In the genomic region with DNA sequence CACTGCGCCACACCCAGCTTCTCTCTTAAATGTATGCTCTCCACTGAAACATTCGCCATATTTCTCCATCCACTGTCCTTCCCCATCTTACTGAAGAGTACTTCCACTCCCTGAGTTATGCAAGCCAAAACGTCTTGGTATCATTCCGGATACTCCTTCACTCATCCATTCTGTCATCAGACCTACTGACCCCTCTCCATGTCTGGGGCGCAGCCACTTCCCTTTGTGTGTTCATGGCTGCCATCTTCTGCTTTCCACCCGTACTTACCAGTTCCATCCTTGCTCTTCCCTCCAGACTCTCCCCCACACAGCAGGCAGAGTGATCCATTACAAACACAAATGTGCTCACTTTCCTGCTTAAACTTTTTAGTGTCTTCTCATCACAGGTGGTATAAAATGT, we compare ENCODE assay signal across 16 mouse cellular contexts.
"Had no signal": no experiment of that assay in that cellular context is flagged by ENCODE, and none has a peak within 500 bp of the region (broad histone marks: within the 10 kb centered on the region; RNA-seq: fewer than 3 reads in every experiment).

No protein-coding gene starts in this region.

- H3K36me3 ChIP-seq: liver, embryonic 13.5 days; liver, embryonic 15.5 days; midbrain, embryonic 10.5 days; neural tube, embryonic 12.5 days; stomach, embryonic 15.5 days had no signal

- ATAC-seq: liver, postnatal 0 days; midbrain, embryonic 16.5 days had no signal

- DNase-seq: liver, embryonic 13.5 days; liver, postnatal 0 days; lung, embryonic 14.5 days; midbrain, embryonic 14.5 days; right cerebral cortex, postnatal 14 days; thymus, adult 2 months; thymus, postnatal 25 days; thymus, postnatal 4 days had no signal

- H3K4me1 ChIP-seq: liver, embryonic 13.5 days; liver, embryonic 15.5 days had no signal

- H3K9ac ChIP-seq: liver, embryonic 13.5 days; liver, embryonic 15.5 days; liver, postnatal 0 days; lung, embryonic 14.5 days; neural tube, embryonic 12.5 days; stomach, embryonic 15.5 days had no signal

- H3K9me3 ChIP-seq: liver, embryonic 13.5 days; liver, embryonic 15.5 days; midbrain, embryonic 10.5 days; neural tube, embryonic 12.5 days; stomach, embryonic 15.5 days had no signal

- H3K27ac ChIP-seq: liver, embryonic 13.5 days; liver, embryonic 15.5 days; macrophage; midbrain, embryonic 10.5 days; neural tube, embryonic 12.5 days; stomach, embryonic 15.5 days; stomach, postnatal 0 days had no signal

- H3K4me2 ChIP-seq: liver, embryonic 11.5 days; liver, embryonic 13.5 days; liver, embryonic 15.5 days; lung, embryonic 14.5 days; neural tube, embryonic 12.5 days; stomach, embryonic 15.5 days had no signal

- H3K4me3 ChIP-seq: liver, embryonic 13.5 days; liver, embryonic 15.5 days; midbrain, embryonic 10.5 days; neural tube, embryonic 12.5 days; stomach, embryonic 15.5 days had no signal
